Mouse (Mus musculus) lung, embryonic 15.5 days (tissue): ENCODE measurements around the gene Ccdc28b. TPM values are rescaled to one million over a fixed set of nuclear protein-coding genes. Genes with fewer than 3 reads are reported as not detected.

ENCODE experiments used
- polyA plus RNA-seq: library from polyadenylated mRNA; unstranded; fragments of >200 nt; fragmentation: Nextera tagmentation; extraction: Ambion mirVana; gene quantifications from 2 replicates; pipeline ENCODE4 v1.2.1, GENCODE M21; 2015

The Ccdc28b gene
- polyA plus RNA-seq, 1 experiment from 2014 or later, result 59.5 TPM

Other genes with a start within 250 kb of the Ccdc28b start
- gene Zbtb8a, start 245.8 kb downstream of the Ccdc28b start, polyA plus RNA-seq, result 19.3 and 21.6 TPM in 2 replicates
- gene Zbtb8b, start 183.1 kb downstream of the Ccdc28b start, polyA plus RNA-seq, result 2.2 and 3.1 TPM in 2 replicates
- 23.1 and 24.2 TPM in 2 replicates for gene Bsdc1, start 162.4 kb downstream of the Ccdc28b start, polyA plus RNA-seq
- not detected in 2 replicates for gene Tssk3, start 132.9 kb downstream of the Ccdc28b start, polyA plus RNA-seq
- gene Fam229a, start 132.8 kb downstream of the Ccdc28b start, polyA plus RNA-seq, result not detected in 2 replicates
- 748 and 767 TPM in 2 replicates for gene Marcksl1, start 110.4 kb downstream of the Ccdc28b start, polyA plus RNA-seq
- 251 and 260 TPM in 2 replicates for gene Hdac1, start 81.2 kb downstream of the Ccdc28b start, polyA plus RNA-seq
- 8.3 and 24.9 TPM in 2 replicates for gene Lck, start 50.3 kb downstream of the Ccdc28b start, polyA plus RNA-seq
- 3.2 and 4.2 TPM in 2 replicates for gene Fam167b, start 45.4 kb downstream of the Ccdc28b start, polyA plus RNA-seq
- gene Eif3i, start 23.3 kb downstream of the Ccdc28b start, polyA plus RNA-seq, result 259 and 262 TPM in 2 replicates
- gene Tmem234, start 23.3 kb downstream of the Ccdc28b start, polyA plus RNA-seq, result 187 and 191 TPM in 2 replicates
- gene Dcdc2b, start 9.7 kb downstream of the Ccdc28b start, polyA plus RNA-seq, result 1.5 and 2.1 TPM in 2 replicates
- gene Iqcc, start 4.8 kb downstream of the Ccdc28b start, polyA plus RNA-seq, result 29.8 and 30.6 TPM in 2 replicates
- 83.2 and 86.8 TPM in 2 replicates for gene Txlna, start 17.1 kb upstream of the Ccdc28b start, polyA plus RNA-seq
- 16.4 and 16.5 TPM in 2 replicates for gene Kpna6, start 48.8 kb upstream of the Ccdc28b start, polyA plus RNA-seq
- 12.6 and 13.6 TPM in 2 replicates for gene Tmem39b, start 72.9 kb upstream of the Ccdc28b start, polyA plus RNA-seq
- 125 and 126 TPM in 2 replicates for gene Khdrbs1, start 118.4 kb upstream of the Ccdc28b start, polyA plus RNA-seq
- gene Ptp4a2, start 187.3 kb upstream of the Ccdc28b start, polyA plus RNA-seq, result 353 and 378 TPM in 2 replicates